Mouse (Mus musculus): ENCODE measurements around the gene Serpinb9b.

GRCm38 (mm10) chr13:33030281-33030680 lies 3.1 kb downstream of the Serpinb9b start:
- TF ChIP-seq CTCF (IDR thresholded peaks at IDR 0.05; ENCODE audit: extremely low read depth, insufficient read depth, low read length) (no peak), POLR2A (IDR thresholded peaks at IDR 0.05; ENCODE audit: extremely low read depth, insufficient read depth, low read length) (no peak)

Measured in cortical plate, adult 2 months (tissue).